Mouse (Mus musculus): Measurements from ENCODE around the gene Zfp385b. TPM values are rescaled to one million over a fixed set of nuclear protein-coding genes. Genes with fewer than 3 reads are reported as not detected.

Gene Zfp385b
- polyA plus RNA-seq, 1 experiment from 2014 or later, result 5.9 TPM

DNA sequence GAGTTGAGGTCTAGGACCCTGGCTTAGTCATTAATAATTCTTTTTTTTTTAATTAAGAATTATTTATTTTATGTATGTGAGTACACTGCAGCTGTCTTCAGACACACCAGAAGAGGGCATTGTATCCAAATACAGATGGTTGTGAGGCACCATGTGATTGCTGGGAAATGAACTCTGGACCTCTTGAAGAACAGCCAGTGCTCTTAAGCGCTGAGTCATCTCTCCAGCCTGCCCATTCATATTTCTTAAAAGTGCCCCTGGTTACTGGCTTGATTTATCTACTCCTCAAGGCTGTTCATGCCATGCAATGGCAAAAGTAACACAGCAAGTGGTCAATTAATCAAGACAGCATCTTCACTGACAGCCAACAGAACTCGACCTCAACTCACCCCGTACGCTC is 130.8 kb downstream of the Zfp385b start:
- 74% methylated on average over 4 of the region's 4 CpGs for WGBS

DNA sequence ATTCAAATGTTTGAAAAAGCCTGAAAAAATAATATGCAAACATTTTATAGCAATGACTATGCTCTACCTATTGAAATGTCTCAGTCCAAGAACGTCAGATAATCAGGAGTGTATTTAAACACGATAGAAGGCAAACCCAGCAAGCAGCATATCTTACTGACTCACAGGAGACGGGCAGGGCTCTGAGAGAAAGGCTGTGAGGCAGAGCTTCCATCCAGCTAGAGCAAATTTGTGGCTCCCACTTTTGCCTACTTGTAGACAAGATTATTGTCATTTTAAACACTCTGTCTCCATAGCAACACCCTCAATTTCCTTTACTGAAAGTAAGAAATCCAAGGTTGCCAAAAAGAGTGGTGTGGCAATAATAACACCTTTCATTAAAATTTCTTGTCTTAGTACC is 135.4 kb downstream of the Zfp385b start:
- H3K4me3 ChIP-seq (replicated peaks), result no peak overlapping the region
- ATAC-seq (ENCODE audit: insufficient read depth, low FRiP score, low read depth), result no peak
- no peak overlapping the region for H3K27ac ChIP-seq
- no peaks in the 10 kb centered on the region for H3K9me3 ChIP-seq
- no peaks in the 10 kb centered on the region for H3K27me3 ChIP-seq (replicated peaks)
- no peak overlapping the region for H3K9ac ChIP-seq
- no peaks in the 10 kb centered on the region for H3K4me1 ChIP-seq
- H3K36me3 ChIP-seq, result no peaks in the 10 kb centered on the region
- 60% methylated on average over 3 of the region's 3 CpGs for WGBS
- no peak overlapping the region for H3K4me2 ChIP-seq

More for the DNA sequence above, 130.8 kb downstream of the Zfp385b start:
- no peaks in the 10 kb centered on the region for H3K9me3 ChIP-seq
- ATAC-seq (ENCODE audit: insufficient read depth, low FRiP score, low read depth), result no peak
- no peaks in the 10 kb centered on the region for H3K27me3 ChIP-seq (replicated peaks)
- H3K4me2 ChIP-seq, result no peak overlapping the region
- H3K36me3 ChIP-seq, result no peaks in the 10 kb centered on the region
- no peaks in the 10 kb centered on the region for H3K4me1 ChIP-seq
- H3K27ac ChIP-seq, result no peak overlapping the region
- H3K9ac ChIP-seq, result no peak overlapping the region
- no peak overlapping the region for H3K4me3 ChIP-seq (replicated peaks)

DNA sequence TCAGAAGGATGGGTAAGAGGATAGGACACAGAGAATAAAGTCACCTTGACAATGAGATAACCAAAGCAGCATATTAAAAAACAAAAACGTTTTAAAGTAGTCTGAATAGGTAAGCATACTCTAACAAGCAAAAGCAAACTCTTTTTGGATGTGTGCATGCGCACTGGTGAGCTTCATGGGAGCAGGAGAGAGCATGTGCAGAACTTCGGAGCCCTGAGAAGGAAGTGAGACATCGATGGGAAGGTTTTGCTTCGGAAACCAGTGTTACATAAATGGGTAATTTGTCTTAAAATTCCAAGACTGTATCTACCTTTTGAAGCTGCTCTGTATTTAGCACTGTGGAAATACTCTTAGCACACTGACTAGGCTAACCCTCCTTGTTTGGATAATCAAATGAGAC is 137.2 kb downstream of the Zfp385b start:
- ATAC-seq (ENCODE audit: insufficient read depth, low FRiP score, low read depth), result no peak
- H3K4me1 ChIP-seq, result no peaks in the 10 kb centered on the region
- no peak overlapping the region for H3K4me3 ChIP-seq (replicated peaks)
- H3K9me3 ChIP-seq, result no peaks in the 10 kb centered on the region
- 82% methylated on average over 5 of the region's 5 CpGs for WGBS
- H3K27ac ChIP-seq, result no peak overlapping the region
- no peak overlapping the region for H3K9ac ChIP-seq
- no peaks in the 10 kb centered on the region for H3K36me3 ChIP-seq
- H3K27me3 ChIP-seq (replicated peaks), result no peaks in the 10 kb centered on the region
- H3K4me2 ChIP-seq, result no peak overlapping the region

DNA sequence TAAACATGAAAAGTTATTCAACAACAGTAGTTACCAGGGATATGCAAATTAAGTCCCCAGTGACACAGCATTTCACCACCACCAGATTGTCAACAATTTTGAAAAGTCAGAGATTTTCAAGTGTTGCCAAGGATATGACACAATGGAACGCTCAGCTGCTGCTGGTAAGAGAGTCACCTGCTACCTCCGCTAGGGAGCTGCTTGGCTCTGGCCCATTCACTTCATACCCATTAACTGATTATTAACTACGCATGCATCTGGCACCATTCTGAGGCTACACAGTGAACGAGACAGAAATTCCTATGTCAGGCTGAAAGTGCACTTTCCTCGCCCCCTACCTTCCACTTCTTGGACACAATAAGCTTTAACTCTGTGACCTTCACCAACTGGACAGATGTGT is 137.7 kb downstream of the Zfp385b start:
- H3K4me1 ChIP-seq, result no peaks in the 10 kb centered on the region
- 71% methylated on average over 5 of the region's 5 CpGs for WGBS
- H3K9ac ChIP-seq, result no peak overlapping the region
- no peaks in the 10 kb centered on the region for H3K36me3 ChIP-seq
- no peaks in the 10 kb centered on the region for H3K27me3 ChIP-seq (replicated peaks)
- no peaks in the 10 kb centered on the region for H3K9me3 ChIP-seq
- H3K4me3 ChIP-seq (replicated peaks), result no peak overlapping the region
- no peak overlapping the region for H3K27ac ChIP-seq
- ATAC-seq (ENCODE audit: insufficient read depth, low FRiP score, low read depth), result no peak; the same call in 1 of the 2 replicates
- H3K4me2 ChIP-seq, result no peak overlapping the region

DNA sequence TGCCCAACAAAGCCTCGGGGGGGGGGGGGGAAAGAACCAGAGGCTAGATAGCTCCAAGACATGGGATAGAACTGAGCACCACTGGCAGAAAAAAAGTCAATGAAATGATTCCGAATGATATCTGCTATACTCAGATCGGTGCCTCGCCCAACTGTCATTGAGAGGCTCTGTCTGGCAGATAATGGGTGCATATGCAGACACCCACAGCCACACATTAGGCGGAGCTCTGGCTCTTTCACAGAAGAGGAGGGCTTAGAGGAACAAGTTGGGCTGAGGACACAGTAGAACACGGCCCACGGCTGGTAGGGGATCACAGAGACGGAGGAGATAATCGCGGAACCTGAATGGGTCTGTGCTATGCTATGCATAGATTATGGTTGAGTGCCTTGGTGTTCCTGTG is 145.7 kb downstream of the Zfp385b start:
- WGBS, result 83% methylated on average over 10 of the region's 10 CpGs
- Histone ChIP-seq H3K36me3 (no peaks in the 10 kb centered on the region), H3K27me3 (replicated peaks) (no peaks in the 10 kb centered on the region), H3K4me1 (no peaks in the 10 kb centered on the region), H3K9me3 (no peaks in the 10 kb centered on the region), H3K4me2 (no peak overlapping the region), H3K27ac (no peak overlapping the region), H3K9ac (no peak overlapping the region), H3K4me3 (replicated peaks) (no peak overlapping the region)
- peak; percentile 78 for ATAC-seq (ENCODE audit: insufficient read depth, low FRiP score, low read depth)

DNA sequence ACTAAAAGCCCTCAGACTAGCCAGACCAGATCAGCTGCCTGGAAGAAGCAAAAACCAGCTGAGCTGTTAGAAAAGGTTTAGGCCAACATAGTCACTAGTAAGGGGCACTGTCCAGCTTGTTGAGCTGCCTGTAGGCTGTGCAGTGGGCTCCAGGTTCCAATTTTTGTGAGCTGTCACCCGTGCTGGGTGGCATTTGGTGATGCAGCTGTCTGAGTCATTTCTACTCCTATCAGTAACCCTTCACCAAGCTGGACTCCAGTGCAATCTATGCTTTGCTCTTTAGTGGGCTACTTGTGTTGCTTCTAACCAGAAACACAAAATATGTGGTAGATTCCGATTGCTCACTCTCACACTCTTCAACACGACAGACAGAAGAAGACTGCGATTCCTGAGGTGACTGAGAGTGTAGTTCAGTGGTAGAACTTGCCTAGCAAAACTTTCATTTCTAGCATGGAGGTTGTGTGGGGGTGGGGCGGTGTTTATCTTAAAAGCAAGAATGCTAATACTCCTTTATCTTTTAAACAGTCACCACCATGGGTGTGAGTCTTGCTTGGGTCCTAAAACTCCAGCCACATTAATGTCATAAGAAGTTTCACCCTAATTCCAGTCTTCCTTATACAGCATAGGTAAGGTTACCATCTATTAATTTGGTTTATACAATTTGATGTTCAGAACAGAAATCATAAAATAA is 147.1 kb downstream of the Zfp385b start:
- H3K9ac ChIP-seq, result no peak overlapping the region
- no peak for ATAC-seq (ENCODE audit: insufficient read depth, low FRiP score, low read depth)
- H3K4me2 ChIP-seq, result no peak overlapping the region
- H3K27me3 ChIP-seq (replicated peaks), result no peaks in the 10 kb centered on the region
- H3K4me3 ChIP-seq (replicated peaks), result no peak overlapping the region
- WGBS, result 83% methylated on average over 5 of the region's 5 CpGs
- no peaks in the 10 kb centered on the region for H3K4me1 ChIP-seq
- H3K36me3 ChIP-seq, result no peaks in the 10 kb centered on the region
- no peaks in the 10 kb centered on the region for H3K9me3 ChIP-seq
- no peak overlapping the region for H3K27ac ChIP-seq

DNA sequence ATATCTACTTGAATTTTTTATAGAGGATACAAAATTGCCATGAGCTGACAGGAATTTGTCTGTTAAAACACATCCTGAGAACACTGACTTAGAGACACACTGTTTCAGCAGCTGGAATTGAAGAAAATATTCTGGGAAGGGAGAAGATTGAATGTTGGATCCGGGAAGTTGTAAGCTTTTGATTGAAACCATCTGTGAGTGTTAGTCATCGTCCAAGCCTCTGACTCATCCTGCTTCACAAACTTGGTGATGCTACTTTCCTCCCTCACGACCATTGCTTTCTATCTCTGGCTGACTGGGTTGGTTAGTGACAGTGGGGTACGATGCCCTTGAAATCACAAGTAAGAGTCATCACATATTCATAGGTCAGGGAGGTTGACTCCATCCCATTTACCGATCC is 157.3 kb downstream of the Zfp385b start:
- H3K36me3 ChIP-seq, result no peaks in the 10 kb centered on the region
- no peaks in the 10 kb centered on the region for H3K27me3 ChIP-seq (replicated peaks)
- no peaks in the 10 kb centered on the region for H3K9me3 ChIP-seq
- no peak overlapping the region for H3K4me3 ChIP-seq (replicated peaks)
- no peaks in the 10 kb centered on the region for H3K4me1 ChIP-seq
- no peak for ATAC-seq (ENCODE audit: insufficient read depth, low FRiP score, low read depth)
- no peak overlapping the region for H3K4me2 ChIP-seq
- 57% methylated on average over 5 of the region's 5 CpGs for WGBS
- H3K27ac ChIP-seq, result no peak overlapping the region
- no peak overlapping the region for H3K9ac ChIP-seq

DNA sequence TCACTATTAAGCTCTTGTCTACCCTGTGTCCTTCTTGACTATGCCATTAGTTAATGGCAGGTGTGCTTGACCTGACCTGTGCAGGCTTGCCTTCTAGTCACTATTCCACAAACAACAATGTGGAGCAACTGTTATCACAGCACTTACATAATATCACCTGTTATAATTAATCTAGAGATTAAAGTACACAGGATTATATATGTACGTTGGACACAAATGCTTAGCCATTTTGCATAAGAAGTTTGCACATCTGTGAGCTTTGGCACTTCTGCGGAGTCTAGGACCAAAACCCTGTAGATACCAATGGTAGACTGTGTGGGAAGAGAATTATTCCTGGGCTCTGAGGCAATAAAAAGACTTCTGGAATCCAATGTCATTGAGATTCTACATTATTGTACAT is 165.8 kb downstream of the Zfp385b start:
- Histone ChIP-seq H3K9me3 (no peaks in the 10 kb centered on the region), H3K27me3 (replicated peaks) (no peaks in the 10 kb centered on the region), H3K4me3 (replicated peaks) (no peak overlapping the region), H3K9ac (no peak overlapping the region), H3K4me2 (no peak overlapping the region), H3K36me3 (no peaks in the 10 kb centered on the region), H3K4me1 (no peaks in the 10 kb centered on the region), H3K27ac (no peak overlapping the region)
- ATAC-seq (ENCODE audit: insufficient read depth, low FRiP score, low read depth), result no peak
- 95% methylated on average over 2 of the region's 2 CpGs for WGBS

DNA sequence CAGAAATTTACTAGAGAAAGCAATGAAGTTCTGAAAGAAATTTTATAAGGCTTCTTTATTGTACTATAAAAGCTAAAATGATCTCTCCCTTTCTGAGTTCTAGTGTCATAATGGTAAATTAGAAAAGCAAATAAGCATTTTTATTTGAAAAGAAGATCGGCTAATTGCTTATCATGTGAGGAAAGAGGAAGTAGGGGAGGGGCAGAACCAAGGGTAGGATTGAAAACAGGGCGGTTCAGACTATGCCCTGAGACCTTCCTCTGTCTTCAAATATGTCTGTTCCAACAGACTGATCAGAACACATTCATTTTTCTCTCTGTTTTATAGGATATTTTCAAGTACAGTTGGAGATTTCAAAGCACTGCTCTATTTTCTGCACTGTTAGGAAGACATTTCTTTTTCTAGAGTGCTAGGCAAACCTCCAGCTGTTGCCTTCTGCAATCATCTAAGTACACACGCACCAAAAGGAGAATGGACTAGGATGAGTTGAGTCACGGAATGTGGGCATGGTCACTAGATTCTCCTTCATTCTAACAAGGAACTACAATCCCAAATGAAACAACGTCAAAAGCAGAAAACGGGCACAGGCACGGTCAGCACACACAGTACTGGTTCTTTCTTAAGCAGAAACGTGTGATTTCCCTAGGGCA is 177.8 kb downstream of the Zfp385b start:
- H3K36me3 ChIP-seq, result no peaks in the 10 kb centered on the region
- no peak for ATAC-seq (ENCODE audit: insufficient read depth, low FRiP score, low read depth)
- no peak overlapping the region for H3K9ac ChIP-seq
- H3K4me3 ChIP-seq (replicated peaks), result no peak overlapping the region
- no peaks in the 10 kb centered on the region for H3K4me1 ChIP-seq
- H3K27me3 ChIP-seq (replicated peaks), result no peaks in the 10 kb centered on the region
- WGBS, result 89% methylated on average over 8 of the region's 8 CpGs
- H3K4me2 ChIP-seq, result no peak overlapping the region
- H3K27ac ChIP-seq, result no peak overlapping the region
- H3K9me3 ChIP-seq, result no peaks in the 10 kb centered on the region

DNA sequence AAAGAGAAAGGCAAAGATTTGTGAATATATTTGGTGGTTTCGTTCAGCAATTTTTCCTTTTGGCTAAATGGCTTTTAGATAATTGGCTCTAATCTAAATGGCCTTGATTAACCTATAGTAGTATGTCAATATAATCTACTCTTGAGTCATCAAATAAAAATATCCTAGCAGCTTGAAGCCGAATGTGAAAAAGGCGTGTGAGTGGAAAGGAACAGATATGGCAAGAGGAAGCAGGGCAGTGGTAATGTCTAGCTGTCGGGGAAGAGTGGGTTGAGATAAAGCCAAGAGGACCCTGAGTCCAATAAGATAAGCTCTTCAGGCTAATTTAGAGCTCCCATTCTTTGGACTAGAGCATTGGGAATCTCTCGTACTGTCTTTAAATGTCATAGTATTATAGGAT is 179.4 kb downstream of the Zfp385b start:
- 79% methylated on average over 5 of the region's 5 CpGs for WGBS
- ATAC-seq (ENCODE audit: insufficient read depth, low FRiP score, low read depth), result no peak
- no peak overlapping the region for H3K4me3 ChIP-seq (replicated peaks)
- H3K9ac ChIP-seq, result no peak overlapping the region
- H3K36me3 ChIP-seq, result no peaks in the 10 kb centered on the region
- no peaks in the 10 kb centered on the region for H3K9me3 ChIP-seq
- H3K27ac ChIP-seq, result no peak overlapping the region
- H3K4me1 ChIP-seq, result no peaks in the 10 kb centered on the region
- no peak overlapping the region for H3K4me2 ChIP-seq
- no peaks in the 10 kb centered on the region for H3K27me3 ChIP-seq (replicated peaks)

DNA sequence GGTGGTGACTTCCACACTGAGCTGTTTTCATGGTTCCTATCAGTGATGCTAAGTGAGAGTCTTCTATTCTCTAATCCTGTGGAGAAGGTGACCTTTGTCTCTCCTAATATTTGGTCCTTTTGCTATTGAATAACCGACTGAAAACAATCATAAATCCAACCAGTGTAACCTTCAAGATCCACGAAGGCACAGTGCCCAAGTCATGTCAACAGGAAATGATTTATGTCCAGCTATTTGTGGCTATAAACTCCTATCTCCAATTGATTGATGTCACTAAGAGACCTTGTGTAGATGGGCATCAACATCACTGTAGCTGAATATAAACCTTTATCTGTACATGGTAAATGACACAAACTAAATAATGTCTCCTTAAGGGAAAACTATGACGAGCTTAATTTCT is 187.8 kb downstream of the Zfp385b start:
- H3K36me3 ChIP-seq, result no peaks in the 10 kb centered on the region
- WGBS, result 27% methylated on average over 3 of the region's 3 CpGs
- H3K9me3 ChIP-seq, result no peaks in the 10 kb centered on the region
- no peaks in the 10 kb centered on the region for H3K27me3 ChIP-seq (replicated peaks)
- no peak for ATAC-seq (ENCODE audit: insufficient read depth, low FRiP score, low read depth)
- no peaks in the 10 kb centered on the region for H3K4me1 ChIP-seq
- H3K27ac ChIP-seq, result no peak overlapping the region
- no peak overlapping the region for H3K4me2 ChIP-seq
- no peak overlapping the region for H3K9ac ChIP-seq
- H3K4me3 ChIP-seq (replicated peaks), result no peak overlapping the region

DNA sequence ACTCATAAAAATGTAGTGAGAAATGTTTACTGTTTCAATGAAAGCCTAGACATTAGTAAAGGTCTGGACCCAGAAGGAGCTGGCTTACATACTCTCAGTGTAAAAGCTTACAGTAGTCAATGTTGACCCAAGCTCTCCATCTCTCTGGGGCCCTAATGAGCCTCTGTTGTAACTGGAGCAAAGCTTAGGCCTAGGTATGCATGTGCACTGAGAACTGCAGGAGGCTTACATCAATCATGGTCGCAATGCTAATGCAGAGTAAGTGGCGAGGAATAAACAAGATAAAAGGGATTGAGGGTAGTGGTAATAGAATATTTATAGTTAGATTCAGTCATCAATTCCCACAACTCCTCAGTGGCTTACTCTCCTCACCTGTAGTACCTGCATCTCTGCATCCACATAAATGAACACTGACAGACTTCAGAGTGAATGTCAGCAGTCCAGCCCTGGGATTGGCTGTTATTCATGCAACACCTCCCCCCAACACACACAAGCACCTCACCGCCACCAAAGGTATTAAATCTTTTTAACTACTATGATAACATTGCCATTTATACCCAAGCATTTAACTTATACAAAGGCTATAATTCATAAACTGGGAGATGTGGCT is 191.7 kb downstream of the Zfp385b start:
- WGBS, result 46% methylated on average over 3 of the region's 3 CpGs
- H3K36me3 ChIP-seq, result no peaks in the 10 kb centered on the region
- no peaks in the 10 kb centered on the region for H3K4me1 ChIP-seq
- no peaks in the 10 kb centered on the region for H3K9me3 ChIP-seq
- H3K27me3 ChIP-seq (replicated peaks), result no peaks in the 10 kb centered on the region
- no peak overlapping the region for H3K9ac ChIP-seq
- ATAC-seq (ENCODE audit: insufficient read depth, low FRiP score, low read depth), result no peak
- no peak overlapping the region for H3K4me2 ChIP-seq
- H3K4me3 ChIP-seq (replicated peaks), result no peak overlapping the region
- no peak overlapping the region for H3K27ac ChIP-seq
